Mouse (Mus musculus) G1E (cell line): ENCODE measurements around the gene Cip2a.

Source experiments
- CTCF ChIP-seq: IDR thresholded peaks from 2 replicates; pipeline ENCODE4 v1.5.1; 2012; ENCODE audit warnings: low read depth, low read length, inconsistent platforms, mixed read lengths
- GATA2 ChIP-seq: IDR thresholded peaks from 2 replicates; pipeline ENCODE4 v1.6.1; 2012; ENCODE audit warnings: low read depth, low read length, inconsistent platforms, borderline replicate concordance

DNA sequence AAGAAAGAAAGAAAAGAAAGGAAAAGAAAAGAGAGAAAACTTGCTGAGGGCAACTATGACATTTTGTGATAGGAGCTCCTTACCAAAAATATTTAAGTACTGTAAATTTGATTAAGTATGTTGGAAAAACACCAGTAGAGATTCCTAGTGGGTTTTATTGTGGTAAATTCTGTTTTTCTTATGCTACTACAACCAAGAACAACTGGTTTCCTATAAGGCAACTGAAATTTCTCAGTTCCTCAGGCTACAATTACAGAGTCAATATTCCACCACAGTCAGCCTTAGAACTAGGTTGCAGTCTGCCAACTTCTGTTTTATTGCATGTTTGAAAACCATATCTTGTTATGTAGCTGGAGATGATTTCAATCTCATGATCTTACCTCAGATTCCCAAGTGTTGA is 4.3 kb upstream of the Cip2a start:
- TF ChIP-seq CTCF (no peak), GATA2 (no peak)
